Mouse (Mus musculus) forebrain, embryonic 15.5 days (tissue): ENCODE measurements around the gene Zp3r. TPM values are rescaled to one million over a fixed set of nuclear protein-coding genes. Genes with fewer than 3 reads are reported as not detected.

ENCODE experiments used
- ATAC-seq: fragments of 200-750 bp; cut with Nextera tagmentation; replicated peaks from 2 replicates; pipeline ENCODE4 v1.8.0; 2017; ENCODE audit warnings: mild to moderate bottlenecking, moderate TSS enrichment, moderate library complexity
- H3K27ac ChIP-seq: fragments of 300-500 bp; sonication (generic); replicated peaks from 2 replicates; pipeline ENCODE4 v1.5.1; 2015; ENCODE audit warnings: mild to moderate bottlenecking, inconsistent platforms
- H3K27me3 ChIP-seq: fragments of 300-500 bp; sonication (generic); 2 replicates; pipeline ENCODE4 v1.6.1; 2015; ENCODE audit warnings: inconsistent platforms
- H3K36me3 ChIP-seq: fragments of 300-500 bp; sonication (generic); 2 replicates; pipeline ENCODE4 v1.6.1; 2015; ENCODE audit warnings: mild to moderate bottlenecking, inconsistent platforms
- H3K4me1 ChIP-seq: fragments of 300-500 bp; sonication (generic); 2 replicates; pipeline ENCODE4 v1.6.1; 2015; ENCODE audit warnings: inconsistent platforms
- H3K4me2 ChIP-seq: fragments of 300-500 bp; sonication (generic); replicated peaks from 2 replicates; pipeline ENCODE4 v1.6.1; 2015; ENCODE audit warnings: mild to moderate bottlenecking, inconsistent platforms
- H3K4me3 ChIP-seq: fragments of 300-500 bp; sonication (generic); 2 replicates; pipeline ENCODE4 v1.5.1; 2015; ENCODE audit warnings: mild to moderate bottlenecking, inconsistent platforms
- H3K9ac ChIP-seq: fragments of 300-500 bp; sonication (generic); replicated peaks from 2 replicates; pipeline ENCODE4 v1.6.1; 2015; ENCODE audit warnings: mild to moderate bottlenecking, inconsistent platforms
- H3K9me3 ChIP-seq: fragments of 300-500 bp; sonication (generic); 2 replicates; pipeline ENCODE4 v1.6.1; 2016; ENCODE audit warnings: inconsistent platforms
- WGBS: fragments of 180-500 bp; shearing (Covaris S2); methylation state at CpG from one replicate; pipeline ENCODE4 v1.1.7; 2015; ENCODE audit warnings: mixed read lengths; 5-methylcytosine and 5-hydroxymethylcytosine counted together
- polyA plus RNA-seq: library from polyadenylated mRNA; unstranded; fragments of >200 nt; fragmentation: Nextera tagmentation; extraction: Ambion mirVana; gene quantifications from 2 replicates; pipeline ENCODE4 v1.2.1, GENCODE M21; 2015

The Zp3r gene
- polyA plus RNA-seq, 1 experiment from 2014 or later, result not detected

DNA sequence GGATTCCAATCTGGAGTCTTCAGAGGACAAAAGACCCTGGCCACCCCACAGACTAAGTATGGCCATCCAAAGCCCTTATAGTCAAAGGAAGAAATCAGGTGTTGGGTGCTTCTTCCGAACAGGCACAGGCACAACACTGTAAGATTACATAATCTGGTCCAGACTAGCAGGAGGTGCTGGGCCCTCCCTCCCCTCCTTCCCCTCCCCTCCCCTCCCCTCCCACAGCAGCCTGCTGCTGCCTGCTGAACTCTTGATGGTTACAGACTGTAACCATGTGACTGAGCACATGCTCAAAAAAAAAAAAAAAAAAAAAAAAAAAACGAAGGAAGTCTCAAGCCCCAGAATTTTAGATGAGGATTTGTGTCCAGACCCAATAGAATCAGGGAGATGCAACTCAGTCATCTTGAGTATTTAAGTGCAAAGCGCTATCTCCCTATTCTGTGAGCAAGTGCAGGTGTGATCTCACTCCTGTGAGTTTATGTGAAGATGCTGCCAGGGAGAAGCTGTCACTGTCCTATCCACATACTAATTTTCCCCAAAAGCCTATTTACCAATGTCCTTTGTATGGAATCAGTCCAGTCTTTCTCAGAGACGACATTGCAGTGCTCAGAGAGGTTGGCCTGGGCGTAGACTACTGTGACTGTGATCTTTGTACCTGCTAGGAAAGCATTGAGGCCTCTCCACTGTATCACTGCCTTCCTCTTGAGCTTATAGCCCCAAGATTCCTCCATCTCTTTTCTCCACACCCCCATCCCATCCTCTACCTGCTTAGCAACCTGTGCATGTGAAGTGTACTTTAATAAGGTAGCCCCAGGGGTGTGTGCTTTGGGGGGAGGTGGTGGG lies 77.8 kb downstream of the Zp3r start:
- WGBS, result 62% methylated on average over 5 of the region's 5 CpGs
- ATAC-seq, result no peak; the same call in 1 of the 2 replicates
- H3K27me3 ChIP-seq, result no peaks in the 10 kb centered on the region

DNA sequence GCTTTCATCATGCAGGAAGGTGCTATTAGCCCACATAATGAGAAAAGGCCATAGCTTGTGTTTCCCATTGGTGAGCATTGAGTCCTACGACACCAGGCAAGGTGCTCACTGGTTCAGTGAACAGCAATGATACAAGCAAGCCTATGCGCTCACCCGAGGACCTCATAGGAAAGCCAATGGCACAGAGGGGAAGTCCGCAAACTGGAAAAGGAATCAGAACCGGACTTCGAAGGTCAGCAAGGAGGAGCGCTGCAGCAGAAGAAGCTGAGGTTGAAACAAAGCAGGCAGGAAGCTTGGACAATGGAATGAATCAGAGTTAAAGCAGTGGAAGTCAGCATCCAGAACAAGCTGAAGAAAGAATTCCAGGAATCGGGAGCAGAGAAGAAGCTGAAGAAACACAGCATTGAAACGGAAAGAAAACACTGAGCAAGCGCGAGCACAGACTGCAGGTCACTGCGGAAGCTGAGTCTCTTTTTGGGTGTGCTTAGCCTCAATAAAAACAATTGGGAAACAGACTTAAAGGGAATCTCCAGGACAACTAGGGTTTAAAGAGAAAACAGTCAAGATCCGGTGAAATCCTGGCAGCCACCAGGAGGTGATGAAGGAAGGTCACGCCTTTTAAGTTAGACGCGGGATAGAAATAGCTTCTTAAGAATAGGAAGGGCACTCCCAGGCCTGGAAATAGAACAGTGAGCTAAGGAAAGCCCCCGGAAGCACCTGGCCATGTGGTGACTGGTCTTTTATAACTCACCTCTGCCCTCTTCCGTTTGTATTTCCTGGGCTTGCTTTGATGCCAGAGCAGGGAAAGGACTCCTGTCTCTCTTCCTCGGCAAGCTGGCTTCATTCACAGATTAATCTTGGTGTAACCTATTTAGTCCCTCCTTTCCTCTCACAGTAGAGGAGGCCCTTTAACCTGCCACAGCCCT lies 78.9 kb downstream of the Zp3r start:
- H3K4me1 ChIP-seq, result no peaks in the 10 kb centered on the region
- ATAC-seq, result no peak
- no peaks in the 10 kb centered on the region for H3K27me3 ChIP-seq
- no peaks in the 10 kb centered on the region for H3K36me3 ChIP-seq
- H3K9me3 ChIP-seq, result no peaks in the 10 kb centered on the region
- H3K4me2 ChIP-seq, result no peak overlapping the region; the same call in 1 of the 2 replicates
- H3K4me3 ChIP-seq, result no peak overlapping the region
- 75% methylated on average over 19 of the region's 19 CpGs for WGBS
- H3K9ac ChIP-seq, result no peak overlapping the region
- no peak overlapping the region for H3K27ac ChIP-seq

More for the DNA sequence above, 77.8 kb downstream of the Zp3r start:
- H3K4me3 ChIP-seq, result no peak overlapping the region
- H3K36me3 ChIP-seq, result no peaks in the 10 kb centered on the region
- H3K4me2 ChIP-seq, result no peak overlapping the region
- no peaks in the 10 kb centered on the region for H3K9me3 ChIP-seq
- H3K4me1 ChIP-seq, result no peaks in the 10 kb centered on the region
- no peak overlapping the region for H3K9ac ChIP-seq
- H3K27ac ChIP-seq, result no peak overlapping the region

DNA sequence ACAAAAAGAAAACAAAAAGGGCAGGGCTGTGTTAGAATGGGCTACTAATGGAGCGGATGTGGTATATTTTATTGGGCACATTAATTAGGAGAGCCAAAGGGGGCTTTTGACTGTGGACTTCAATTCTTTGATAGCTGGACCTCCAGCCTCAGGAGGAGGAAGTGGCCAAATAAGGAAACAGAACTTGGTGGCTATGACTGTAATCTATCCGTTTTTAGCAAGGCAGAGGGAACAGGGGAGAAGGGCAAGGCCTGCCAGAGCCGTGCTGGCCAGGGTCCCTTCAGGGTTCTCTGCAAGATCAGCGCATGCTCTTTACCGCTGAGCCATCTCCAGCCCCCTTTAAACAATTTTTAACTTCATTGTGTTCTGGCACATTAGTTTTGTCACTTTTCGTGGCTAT lies 79.7 kb downstream of the Zp3r start:
- no peak overlapping the region for H3K4me2 ChIP-seq
- no peaks in the 10 kb centered on the region for H3K4me1 ChIP-seq
- H3K36me3 ChIP-seq, result no peaks in the 10 kb centered on the region
- ATAC-seq, result no peak
- no peak overlapping the region for H3K9ac ChIP-seq
- 82% methylated on average over 6 of the region's 6 CpGs for WGBS
- H3K27me3 ChIP-seq, result no peaks in the 10 kb centered on the region
- H3K27ac ChIP-seq, result no peak overlapping the region
- no peaks in the 10 kb centered on the region for H3K9me3 ChIP-seq
- no peak overlapping the region for H3K4me3 ChIP-seq

DNA sequence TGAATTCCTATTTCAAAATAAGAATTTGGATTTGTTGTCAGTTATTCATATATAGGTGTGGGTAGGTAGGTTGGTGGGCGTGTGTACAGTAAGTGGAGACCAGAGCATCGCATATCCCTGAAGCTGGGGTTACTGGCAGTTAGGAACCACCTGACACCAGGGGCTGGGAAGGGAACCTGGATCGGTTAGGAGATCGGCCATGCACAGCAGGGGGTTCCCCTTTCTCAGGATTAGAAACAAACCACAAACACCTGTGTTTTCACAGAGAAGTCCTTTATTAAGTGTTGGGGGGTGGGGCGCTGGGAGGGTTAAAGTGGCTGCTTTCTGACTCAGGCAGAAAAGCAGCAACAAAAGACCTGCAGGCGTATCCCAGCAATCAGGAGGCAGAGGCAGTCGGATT lies 80.3 kb downstream of the Zp3r start:
- Histone ChIP-seq H3K27me3 (no peaks in the 10 kb centered on the region), H3K4me1 (no peaks in the 10 kb centered on the region), H3K4me2 (no peak overlapping the region), H3K9ac (no peak overlapping the region), H3K9me3 (no peaks in the 10 kb centered on the region), H3K4me3 (no peak overlapping the region), H3K27ac (no peak overlapping the region), H3K36me3 (no peaks in the 10 kb centered on the region)
- WGBS, result 56% methylated on average over 7 of the region's 7 CpGs
- no peak for ATAC-seq

DNA sequence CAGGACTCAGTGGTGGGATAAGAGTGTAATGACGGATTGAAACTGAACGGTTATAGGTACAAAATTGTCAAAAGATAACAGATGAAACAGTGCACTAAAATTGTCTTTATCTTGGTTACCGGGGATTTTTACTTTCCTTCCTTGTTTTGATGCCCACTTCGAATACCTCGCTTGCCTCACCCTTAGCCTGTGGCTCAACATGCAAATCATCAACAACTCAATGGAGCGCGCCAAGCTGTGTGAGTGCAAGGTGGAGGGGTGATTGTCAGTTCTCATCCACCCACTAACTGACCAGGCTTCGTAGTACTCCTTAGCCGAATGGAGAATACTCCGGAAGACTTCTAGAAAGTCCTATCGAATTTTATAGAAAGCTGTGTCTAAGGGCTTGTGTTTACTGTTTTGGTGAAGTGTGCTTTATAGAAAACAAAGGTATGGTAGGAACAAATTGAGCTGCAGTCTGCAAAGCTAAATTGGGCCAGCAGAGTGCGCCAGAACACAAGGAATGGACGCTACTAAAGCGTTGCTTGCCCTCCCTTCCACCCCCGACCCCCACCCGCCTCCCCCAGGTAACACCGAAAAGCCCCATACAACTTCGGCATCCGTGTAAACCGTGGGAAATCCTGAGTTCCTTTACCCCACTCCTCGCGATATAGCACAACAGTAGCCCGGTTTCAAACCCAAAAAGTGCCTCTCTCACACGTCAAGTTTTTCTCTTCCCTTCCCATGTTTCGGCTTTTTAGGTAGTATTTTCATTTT lies 81.6 kb downstream of the Zp3r start:
- H3K4me1 ChIP-seq, result no peaks in the 10 kb centered on the region
- peak; percentile 73; the same call in 1 of the 2 replicates for ATAC-seq
- peak overlapping the region; percentile 26; the same call in 1 of the 2 replicates for H3K9ac ChIP-seq
- 21% methylated on average over 25 of the region's 25 CpGs for WGBS
- H3K27me3 ChIP-seq, result no peaks in the 10 kb centered on the region
- no peaks in the 10 kb centered on the region for H3K9me3 ChIP-seq
- no peak overlapping the region for H3K27ac ChIP-seq
- H3K4me2 ChIP-seq, result peak overlapping the region; percentile 41
- H3K4me3 ChIP-seq, result peak overlapping the region; percentile 27
- no peaks in the 10 kb centered on the region for H3K36me3 ChIP-seq

Other genes with a start within 250 kb of the Zp3r start
- not detected in 2 replicates for gene Cd55b, start 206.6 kb downstream of the Zp3r start, polyA plus RNA-seq
- gene Cd55, start 166.9 kb downstream of the Zp3r start, polyA plus RNA-seq, result 3.8 and 4.1 TPM in 2 replicates
- not detected in 2 replicates for gene C4bp, start 32.0 kb upstream of the Zp3r start, polyA plus RNA-seq
- 0.13 TPM in 1 of 2 replicates, not detected in the other for gene Gm29427, start 86.2 kb upstream of the Zp3r start, polyA plus RNA-seq
- gene Yod1, start 87.7 kb upstream of the Zp3r start, polyA plus RNA-seq, result 19.3 and 20.1 TPM in 2 replicates
- 24.9 and 25.6 TPM in 2 replicates for gene Pfkfb2, start 99.6 kb upstream of the Zp3r start, polyA plus RNA-seq
- 0.53 and 0.56 TPM in 2 replicates for gene AA986860, start 102.4 kb upstream of the Zp3r start, polyA plus RNA-seq
- gene Fcamr, start 171.3 kb upstream of the Zp3r start, polyA plus RNA-seq, result not detected in 2 replicates
- gene Pigr, start 197.1 kb upstream of the Zp3r start, polyA plus RNA-seq, result not detected in 2 replicates
- gene Fcmr, start 236.0 kb upstream of the Zp3r start, polyA plus RNA-seq, result not detected in 2 replicates